Mouse (Mus musculus) lung, postnatal 10 days (tissue): ENCODE results near the gene Grin2a.

ENCODE experiments used
- DNase-seq: peaks from one replicate; pipeline ENCODE4 v3.0.0; 2021

Grin2a gene

DNA sequence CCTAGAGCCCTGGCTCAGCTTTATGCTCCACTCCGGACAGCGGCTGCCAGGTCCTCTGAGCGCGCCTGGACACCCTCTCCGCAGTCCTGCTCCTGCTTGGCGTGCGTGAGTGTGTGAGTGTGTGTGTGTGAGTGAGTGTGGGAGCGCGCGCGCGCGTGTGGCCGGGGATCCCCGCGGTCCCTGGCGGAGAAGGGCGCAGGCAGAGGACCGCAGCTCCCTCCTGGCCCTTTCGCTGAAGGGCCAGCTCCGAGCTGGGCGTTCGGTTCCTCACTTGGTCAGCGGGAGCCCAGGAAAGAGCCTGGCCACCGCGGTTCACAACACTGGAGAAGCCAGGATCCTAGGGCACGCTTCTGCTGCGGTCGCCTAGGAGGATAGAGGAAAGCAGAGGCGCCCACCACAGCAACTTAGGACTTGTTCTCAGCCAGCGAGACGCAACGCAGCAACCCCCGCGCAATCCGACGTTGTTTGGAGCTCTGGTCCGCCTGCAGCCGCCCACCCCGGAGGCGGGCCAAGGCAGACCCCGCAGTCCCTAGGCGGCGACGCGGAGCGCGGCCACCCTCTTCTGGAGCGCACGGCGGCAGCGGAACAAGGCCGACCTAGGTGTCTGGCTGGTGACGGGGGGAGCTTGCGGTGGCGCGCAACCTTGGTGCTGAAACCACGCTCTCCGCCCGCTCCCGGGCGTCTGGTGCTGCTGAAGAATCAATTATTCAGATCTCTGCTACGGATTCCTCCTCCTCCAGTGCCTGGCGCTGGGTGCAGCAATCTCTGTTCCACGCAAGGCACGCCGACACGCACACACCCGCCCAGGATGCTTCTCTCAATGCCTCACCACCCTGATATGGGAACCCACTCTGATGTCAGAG, at the start of gene Grin2a:
Gene Grin2a, minus strand, starts transcription at position 610 of the 863 bp plus-strand sequence.
- DNase-seq: no peak

DNA sequence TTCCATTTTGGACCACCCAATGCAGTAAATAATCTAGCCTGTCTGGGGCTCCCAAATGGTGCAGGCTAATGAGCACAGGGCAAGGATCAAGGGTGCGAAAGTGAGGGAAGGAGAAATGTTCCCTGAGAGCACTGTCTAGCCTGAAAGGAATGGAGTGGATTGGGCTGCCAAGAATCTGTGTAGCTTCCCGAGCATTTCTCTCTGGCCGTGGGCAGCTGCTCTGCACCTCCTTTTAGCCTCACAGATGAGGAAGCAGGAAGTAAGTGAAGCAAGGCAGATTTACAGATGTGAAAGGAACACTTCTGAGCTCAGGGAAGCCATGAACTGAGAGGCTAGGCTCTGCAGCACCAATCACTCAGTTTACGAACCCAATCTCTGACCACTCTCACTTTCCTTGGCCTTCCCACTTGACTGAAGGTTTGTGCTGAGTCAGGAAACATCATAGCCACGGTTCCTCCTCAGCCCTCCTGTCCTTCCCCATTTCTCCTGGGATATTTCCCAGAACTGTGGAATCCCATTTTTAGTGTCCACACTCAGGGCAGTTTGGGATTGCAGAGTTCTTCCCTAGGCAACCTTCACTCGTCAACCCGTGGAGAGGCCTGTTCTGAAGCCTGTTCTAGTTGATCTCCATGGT, 40.3 kb upstream of the Grin2a start:
- no peak for DNase-seq

GRCm38 (mm10) chr16:10033416-10033979, 38.1 kb upstream of the Grin2a start:
- no peak for DNase-seq

- no peak for DNase-seq
These were observed 36.5 kb upstream of the Grin2a start for GRCm38 (mm10) chr16:10031891-10032290.

DNA sequence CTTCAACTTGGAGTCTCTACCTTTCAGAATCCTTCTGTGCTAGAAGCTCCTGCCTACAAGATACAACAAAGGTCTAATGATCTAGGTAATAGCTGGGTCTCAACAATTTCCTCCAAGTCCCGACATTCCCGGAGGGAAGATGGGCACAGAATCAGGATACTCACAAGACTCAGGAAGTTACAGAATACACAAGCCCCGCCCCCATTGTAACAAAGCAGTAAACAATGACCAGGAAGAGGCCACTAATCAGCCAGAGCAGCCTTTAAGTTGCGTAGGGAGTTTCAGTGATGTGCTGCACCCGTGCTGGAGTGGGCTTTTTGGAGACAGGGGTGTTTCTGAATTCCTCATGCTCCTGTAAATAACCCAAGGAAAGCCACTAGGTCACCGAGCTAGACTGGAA, 31.4 kb upstream of the Grin2a start:
- DNase-seq: no peak

GRCm38 (mm10) chr16:10009743-10010142, 14.4 kb upstream of the Grin2a start:
- no peak for DNase-seq

GRCm38 (mm10) chr16:10005606-10006005, 10.2 kb upstream of the Grin2a start:
- DNase-seq: no peak

- DNase-seq: no peak
These were observed 8.7 kb upstream of the Grin2a start for GRCm38 (mm10) chr16:10004096-10004495.

DNA sequence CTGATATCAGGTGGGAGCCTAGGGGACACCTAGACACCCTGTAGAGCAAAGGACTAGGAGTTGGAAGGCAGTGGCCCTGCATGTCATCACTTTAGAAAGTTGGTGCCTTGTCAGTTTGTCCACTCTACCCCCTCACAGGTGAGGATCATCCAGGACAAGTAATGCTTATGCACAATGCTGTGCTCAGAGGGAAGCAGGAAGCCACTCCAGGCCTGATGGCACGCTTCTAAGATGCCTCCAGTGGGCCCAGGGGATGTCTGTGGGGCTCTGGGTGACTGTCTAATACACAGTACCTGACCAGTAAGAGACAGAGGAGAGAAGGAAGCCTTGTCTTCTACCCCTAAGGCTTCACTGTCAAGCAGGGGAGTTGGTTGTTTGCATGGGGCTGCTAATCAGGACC, 7.6 kb upstream of the Grin2a start:
- no peak for DNase-seq

GRCm38 (mm10) chr16:10001601-10002000, 6.2 kb upstream of the Grin2a start:
- no peak for DNase-seq

- DNase-seq: no peak
These were observed 4.6 kb upstream of the Grin2a start for GRCm38 (mm10) chr16:9999926-10000325.

DNA sequence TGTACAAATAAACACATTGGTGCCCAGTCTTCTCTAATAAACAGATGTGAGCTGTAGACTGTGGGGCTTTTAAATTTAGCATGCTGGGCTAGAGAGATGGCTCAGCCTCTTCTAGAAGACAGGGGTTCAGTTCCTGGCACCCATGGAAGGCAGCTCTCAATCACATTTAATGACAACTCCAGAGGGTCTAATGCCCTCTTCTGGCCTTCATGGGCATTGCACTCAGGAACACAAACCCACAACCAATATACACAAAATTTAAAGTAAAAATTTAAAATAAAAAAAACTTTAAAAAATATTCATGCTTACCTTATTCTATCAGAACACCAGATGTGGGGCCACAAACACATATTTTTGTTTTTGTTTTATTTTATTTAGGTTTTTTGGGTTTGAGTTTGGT, 2.6 kb upstream of the Grin2a start:
- DNase-seq: no peak

DNA sequence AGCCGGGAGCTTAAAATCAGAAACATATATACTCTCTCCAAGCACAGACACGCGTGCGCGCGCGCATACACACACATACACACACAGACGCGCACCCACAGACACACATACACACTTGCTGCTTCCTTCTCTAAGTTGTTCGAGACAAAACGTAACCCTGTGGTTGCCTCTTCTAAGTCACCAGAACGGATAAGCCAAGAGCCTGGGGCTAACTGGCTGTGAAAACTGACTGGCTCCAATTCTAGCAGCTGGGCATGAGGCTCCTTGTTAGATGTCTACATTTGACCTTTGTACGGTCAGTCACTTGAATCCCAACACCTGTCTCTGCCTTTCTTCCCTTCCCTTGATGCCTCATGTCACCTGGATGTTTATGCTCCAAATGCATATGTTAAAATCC, 452 bp upstream of the Grin2a start:
- no peak for DNase-seq

DNA sequence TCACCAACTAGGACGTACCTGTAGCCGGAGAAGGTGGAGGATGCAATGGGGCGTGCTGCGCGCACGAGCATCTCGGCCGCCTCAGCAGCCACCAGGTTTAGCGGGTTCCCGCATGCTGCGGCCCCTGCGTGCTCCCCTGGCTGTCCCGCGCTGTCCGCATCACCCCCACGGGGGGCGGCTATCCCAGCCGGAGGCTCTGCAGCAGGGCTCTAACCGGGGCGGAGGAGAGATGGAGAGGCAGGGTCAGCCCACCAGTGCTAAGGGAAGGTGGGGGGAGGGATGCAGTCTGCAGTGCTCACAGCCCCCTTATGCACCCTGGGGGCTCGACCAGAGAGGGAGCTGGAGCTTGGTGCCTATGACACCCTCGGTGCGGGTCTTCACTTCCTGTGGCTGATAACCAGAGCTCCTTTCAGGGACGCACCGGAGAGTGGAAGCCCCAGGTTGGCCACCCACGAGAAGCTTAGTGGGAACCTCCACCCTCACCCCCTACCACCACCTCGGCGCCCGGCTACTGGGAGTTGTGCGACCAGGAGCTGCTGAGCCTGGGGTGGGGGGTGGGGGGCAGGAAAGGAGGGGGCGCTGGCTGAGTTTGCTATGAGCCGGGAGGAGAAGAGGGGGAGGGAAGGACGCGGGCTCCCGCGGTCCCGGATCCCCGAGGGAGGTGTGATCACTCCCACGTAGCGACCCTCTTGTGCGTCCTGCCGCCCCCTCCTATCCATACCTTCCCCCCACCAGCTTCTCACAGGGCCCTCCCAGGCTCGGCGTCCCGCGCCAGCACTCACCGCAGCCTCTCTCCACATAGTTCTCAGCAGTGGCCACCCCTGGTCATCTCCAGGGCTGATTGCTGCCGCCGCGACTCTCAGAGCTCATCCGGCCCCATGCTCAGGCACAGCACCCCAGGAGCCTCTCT, 1.1 kb downstream of the Grin2a start:
- no peak for DNase-seq

GRCm38 (mm10) chr16:9993255-9994040, 1.9 kb downstream of the Grin2a start:
- peak; percentile 54 for DNase-seq

- DNase-seq: peak; percentile 9
These were observed 2.6 kb downstream of the Grin2a start for GRCm38 (mm10) chr16:9992773-9993221.

- DNase-seq: no peak
These were observed 3.1 kb downstream of the Grin2a start for GRCm38 (mm10) chr16:9992076-9992772.

- peak; percentile 9 for DNase-seq
These were observed 10.3 kb downstream of the Grin2a start for GRCm38 (mm10) chr16:9985041-9985440.

DNA sequence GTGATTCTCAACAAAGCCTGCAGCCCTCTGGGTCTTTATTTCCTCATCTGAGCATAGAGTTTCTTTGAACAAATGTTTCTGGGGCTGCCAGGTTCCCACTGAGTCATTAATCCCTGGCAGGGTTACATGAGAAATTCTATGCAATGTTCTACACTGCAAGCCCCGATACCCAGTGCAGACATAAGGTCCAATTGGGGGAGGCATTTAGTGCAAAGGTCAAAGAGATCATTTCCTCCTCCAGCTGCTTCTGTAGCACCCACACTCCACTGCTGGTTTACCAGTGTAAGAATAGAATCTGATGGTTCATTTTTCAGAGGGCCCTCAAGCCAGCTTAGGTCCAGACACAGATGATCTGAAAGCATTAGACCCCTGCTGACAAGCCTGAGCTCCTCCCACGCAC, 14.7 kb downstream of the Grin2a start:
- no peak for DNase-seq

GRCm38 (mm10) chr16:9978173-9978572, 17.2 kb downstream of the Grin2a start:
- no peak for DNase-seq

DNA sequence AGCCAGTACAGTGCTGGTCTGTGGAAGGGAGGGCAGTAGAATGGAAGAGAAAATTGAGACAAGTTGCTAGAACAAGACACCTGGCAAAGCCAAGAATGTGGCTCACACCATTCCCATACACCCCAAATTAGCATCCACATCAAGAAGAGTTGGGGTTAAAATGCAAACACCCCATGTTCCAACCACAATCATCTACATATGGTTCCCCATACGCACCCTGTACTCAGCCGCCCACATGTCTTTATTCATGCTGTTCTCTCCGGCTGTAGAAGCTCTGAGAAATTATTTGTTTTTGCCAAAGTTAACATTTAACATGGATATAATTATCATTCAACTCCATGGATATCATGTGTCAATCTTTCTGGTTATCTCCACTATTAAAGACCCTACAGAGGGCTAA, 22.7 kb downstream of the Grin2a start:
- DNase-seq: no peak
